Mouse (Mus musculus) ES-E14 (cell line): Measurements from ENCODE around the gene Trim75.

Experiments
- CHD2 ChIP-seq: IDR thresholded peaks from 2 replicates; pipeline ENCODE4 v1.6.1; 2014; ENCODE audit warnings: mild to moderate bottlenecking, low read depth, low read length, inconsistent platforms
- HCFC1 ChIP-seq: IDR thresholded peaks from 2 replicates; pipeline ENCODE4 v1.6.1; 2012; ENCODE audit warnings: low read length, inconsistent platforms, borderline replicate concordance; ENCODE audit not compliant: insufficient read depth
- MAFK ChIP-seq: IDR thresholded peaks from 2 replicates; pipeline ENCODE4 v1.6.1; 2014; ENCODE audit warnings: mild to moderate bottlenecking, low read depth, low read length, inconsistent platforms; ENCODE audit not compliant: insufficient read depth
- ZC3H11A ChIP-seq: IDR thresholded peaks from 2 replicates; pipeline ENCODE4 v1.6.1; 2012; ENCODE audit warnings: low read depth, mild to moderate bottlenecking, inconsistent platforms, low read length, borderline replicate concordance
- ZNF384 ChIP-seq: IDR thresholded peaks from 2 replicates; pipeline ENCODE4 v1.6.1; 2012; ENCODE audit warnings: low read depth, low read length, inconsistent platforms

- TF ChIP-seq CHD2 (no peak), ZC3H11A (no peak), ZNF384 (no peak), HCFC1 (no peak), MAFK (no peak)
These were observed 45.4 kb upstream of the Trim75 start for GRCm38 (mm10) chr8:65033056-65033455.
